Mouse (Mus musculus) bone marrow macrophage, adult 2 months (primary cell): ENCODE results near the gene Rprd2.

Experiments used
- CTCF ChIP-seq: IDR thresholded peaks from 2 replicates; pipeline ENCODE4 v1.5.1; 2012; ENCODE audit warnings: low read depth, mild to moderate bottlenecking, low read length, moderate library complexity
- POLR2A ChIP-seq: IDR thresholded peaks from 2 replicates; pipeline ENCODE4 v1.6.1; 2012; ENCODE audit warnings: mild to moderate bottlenecking, low read depth, low read length, borderline replicate concordance

DNA sequence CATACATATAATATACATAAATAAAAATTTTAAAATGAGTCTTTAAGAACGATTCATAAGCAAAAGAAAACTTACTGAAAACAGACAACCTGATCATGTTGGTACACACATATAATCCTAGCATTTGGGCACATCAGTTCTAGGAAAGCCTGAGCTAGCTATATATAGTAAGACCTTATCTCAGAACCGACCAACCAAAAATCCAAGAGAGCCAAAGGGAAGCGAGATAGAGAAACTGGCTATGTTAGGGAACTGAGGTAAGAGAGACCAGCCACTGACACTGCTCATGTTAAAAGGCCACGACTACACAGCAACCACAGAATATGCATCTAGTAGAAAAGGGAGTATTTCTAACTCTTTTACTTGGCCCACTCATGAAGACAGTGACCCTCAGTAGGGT is 31.9 kb upstream of the Rprd2 start:
- TF ChIP-seq CTCF (no peak), POLR2A (no peak)
